Mouse (Mus musculus): Measurements from ENCODE around the gene Tmem213.

Gene Tmem213

GRCm38 (mm10) chr6:38116107-38116770 is 7.2 kb downstream of the Tmem213 start:
- intact Hi-C loops (cut with DNase I): no loop called here

GRCm38 (mm10) chr6:38118341-38118740 is 9.3 kb downstream of the Tmem213 start:
- intact Hi-C loops (cut with DNase I): no loop called here

GRCm38 (mm10) chr6:38120681-38121371 is 11.8 kb downstream of the Tmem213 start:
- intact Hi-C loops (cut with DNase I): no loop called here

- intact Hi-C loops (cut with DNase I): no loop called here
Measured at GRCm38 (mm10) chr6:38121843-38122242, 12.8 kb downstream of the Tmem213 start.

GRCm38 (mm10) chr6:38122791-38123190 is 13.7 kb downstream of the Tmem213 start:
- intact Hi-C loops (cut with DNase I): no loop called here

- intact Hi-C loops (cut with DNase I): no loop called here
Measured at GRCm38 (mm10) chr6:38123471-38124206, 14.6 kb downstream of the Tmem213 start.

- intact Hi-C loops (cut with DNase I): no loop called here
Measured at GRCm38 (mm10) chr6:38124207-38124835, 15.3 kb downstream of the Tmem213 start, which contains the start of gene Atp6v0a4. Atp6v0a4 (minus strand) TSS chr6:38124586.

GRCm38 (mm10) chr6:38124882-38125281 is 15.8 kb downstream of the Tmem213 start:
- intact Hi-C loops (cut with DNase I): no loop called here

DNA sequence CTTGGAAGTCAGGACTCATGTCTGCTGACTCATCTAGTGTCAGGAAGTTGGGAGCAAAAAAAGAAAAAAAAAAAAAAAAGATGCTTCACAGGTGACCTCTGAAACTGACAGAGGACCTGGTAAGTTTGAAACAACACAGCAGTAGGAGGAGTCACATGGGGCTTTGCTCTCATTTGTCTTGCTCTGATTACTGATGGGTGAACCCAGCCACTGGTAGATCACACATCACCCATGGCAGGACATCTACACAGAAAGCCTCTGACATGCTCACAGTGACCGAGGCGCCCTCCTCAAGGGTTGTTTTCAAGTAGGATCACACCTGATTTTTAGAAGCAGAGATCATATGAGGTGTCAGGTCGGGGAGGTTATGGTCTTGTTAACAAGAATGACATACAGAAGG is 16.4 kb downstream of the Tmem213 start:
- intact Hi-C loops (cut with DNase I): no loop called here

DNA sequence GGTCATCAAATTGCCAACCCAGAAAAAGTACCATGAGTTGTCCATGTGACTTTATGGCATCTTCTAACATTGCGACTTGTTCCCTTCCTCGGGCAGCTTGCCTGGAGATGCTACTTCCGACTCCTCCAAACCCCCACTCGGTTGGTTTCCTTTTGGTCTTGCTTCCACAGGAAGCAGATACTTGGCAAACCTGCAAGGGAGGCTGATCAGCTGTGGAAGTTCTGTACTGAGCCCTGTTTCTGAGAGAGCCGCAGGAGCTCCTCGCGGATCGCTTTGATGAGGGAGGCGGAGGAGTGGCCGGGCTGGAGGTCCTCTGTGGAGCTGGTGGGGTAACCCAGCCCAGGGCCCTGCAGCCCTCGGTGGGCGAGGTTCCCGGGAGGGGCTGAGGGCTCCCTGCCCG is 19.1 kb downstream of the Tmem213 start:
- intact Hi-C loops (cut with DNase I): no loop called here

DNA sequence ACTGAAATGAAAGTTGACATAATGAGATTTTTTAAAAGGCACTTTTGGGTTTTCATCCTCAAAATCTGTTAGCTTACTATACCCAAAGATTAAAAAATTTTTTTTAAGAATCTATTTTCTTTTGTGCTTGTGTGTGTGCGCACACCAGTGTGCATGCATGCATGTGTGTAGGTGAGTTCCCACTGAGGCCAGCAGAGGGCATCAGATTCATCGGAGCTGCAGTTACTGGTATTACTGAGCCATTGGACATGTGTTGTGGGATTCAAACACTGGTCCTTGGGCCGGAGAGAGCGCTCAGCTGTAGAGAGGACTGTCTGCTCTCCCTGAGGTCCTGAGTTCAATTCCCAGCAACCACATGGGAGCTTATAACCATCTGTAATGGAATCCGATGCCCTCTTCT is 20.8 kb downstream of the Tmem213 start:
- intact Hi-C loops (cut with DNase I): no loop called here

DNA sequence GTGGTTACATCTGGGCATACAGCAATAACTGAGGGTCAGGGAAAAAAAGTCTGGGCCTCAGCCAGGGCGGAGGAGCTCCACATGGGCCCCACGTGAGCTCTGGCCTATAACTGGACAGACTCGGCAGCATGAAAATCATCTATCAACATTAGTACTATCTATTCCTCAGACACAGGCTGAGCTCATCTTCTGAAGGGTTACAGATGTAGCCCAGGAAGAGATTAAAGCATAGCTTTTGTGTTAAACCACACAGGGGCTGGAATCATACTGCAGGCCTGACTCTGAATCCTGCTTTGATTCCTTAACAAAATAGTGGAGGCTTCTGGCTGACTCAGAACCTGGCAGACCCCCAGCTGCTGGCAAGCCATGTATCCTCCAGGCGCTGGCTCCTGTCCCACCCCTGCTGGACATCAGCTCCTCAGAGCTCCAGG is 22.8 kb downstream of the Tmem213 start:
- intact Hi-C loops (cut with DNase I): no loop called here

- intact Hi-C loops (cut with DNase I): no loop called here
Measured at GRCm38 (mm10) chr6:38134806-38135559, 25.9 kb downstream of the Tmem213 start.

- intact Hi-C loops (cut with DNase I): no loop called here
Measured at GRCm38 (mm10) chr6:38139086-38139485, 30.0 kb downstream of the Tmem213 start.

DNA sequence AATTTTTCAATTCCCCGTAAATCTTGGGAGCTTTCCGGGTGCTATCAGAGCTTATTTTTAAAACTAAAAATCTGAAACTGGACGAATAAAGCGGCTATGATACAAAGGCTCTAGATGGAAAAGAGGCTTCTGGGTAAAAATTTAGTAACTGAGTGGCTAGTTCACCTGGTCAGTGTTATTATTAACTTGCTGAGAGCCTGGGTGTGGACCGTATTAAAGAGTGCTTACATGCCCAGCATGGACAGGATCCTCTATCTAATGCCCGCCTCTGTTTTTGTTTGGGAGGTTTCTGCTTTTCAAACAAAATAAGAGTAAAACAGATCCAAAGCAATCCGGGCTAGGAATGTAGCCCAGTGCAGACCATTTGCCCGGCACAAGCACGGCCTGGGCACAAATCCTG is 31.3 kb downstream of the Tmem213 start:
- intact Hi-C loops (cut with DNase I): no loop called here

GRCm38 (mm10) chr6:38144161-38144998 is 35.3 kb downstream of the Tmem213 start:
- intact Hi-C loops (cut with DNase I): no loop called here

DNA sequence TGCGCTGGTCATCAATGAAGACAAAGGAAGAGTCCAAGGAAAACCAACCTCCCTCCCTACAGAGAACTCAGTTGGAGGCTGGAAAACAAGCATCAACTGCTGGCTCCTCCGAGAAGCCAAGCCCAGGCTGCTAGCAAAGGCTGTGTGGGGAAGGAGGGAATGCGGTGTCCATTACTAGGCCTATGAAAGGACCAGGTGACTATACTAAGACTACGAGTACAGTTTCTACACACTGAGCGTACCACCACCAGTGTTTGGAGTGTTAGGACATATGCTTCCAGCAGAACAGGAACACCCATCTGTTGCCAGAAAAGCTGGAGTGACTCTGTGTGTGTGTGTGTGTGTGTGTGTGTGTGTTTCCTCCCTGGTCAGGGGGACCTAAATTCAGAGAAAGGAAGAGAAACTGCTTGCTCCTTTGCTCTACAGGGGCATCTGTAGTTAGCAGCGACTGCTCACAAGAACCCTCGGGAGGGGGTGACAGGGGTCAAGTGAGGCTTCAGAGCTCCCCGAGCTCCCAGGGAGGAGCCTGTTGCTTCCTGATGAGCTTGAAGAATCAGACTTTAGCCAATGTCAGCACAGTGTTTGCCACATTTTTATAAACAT is 36.5 kb downstream of the Tmem213 start:
- intact Hi-C loops (cut with DNase I): no loop called here

GRCm38 (mm10) chr6:38147301-38147700 is 38.2 kb downstream of the Tmem213 start:
- intact Hi-C loops (cut with DNase I): no loop called here

DNA sequence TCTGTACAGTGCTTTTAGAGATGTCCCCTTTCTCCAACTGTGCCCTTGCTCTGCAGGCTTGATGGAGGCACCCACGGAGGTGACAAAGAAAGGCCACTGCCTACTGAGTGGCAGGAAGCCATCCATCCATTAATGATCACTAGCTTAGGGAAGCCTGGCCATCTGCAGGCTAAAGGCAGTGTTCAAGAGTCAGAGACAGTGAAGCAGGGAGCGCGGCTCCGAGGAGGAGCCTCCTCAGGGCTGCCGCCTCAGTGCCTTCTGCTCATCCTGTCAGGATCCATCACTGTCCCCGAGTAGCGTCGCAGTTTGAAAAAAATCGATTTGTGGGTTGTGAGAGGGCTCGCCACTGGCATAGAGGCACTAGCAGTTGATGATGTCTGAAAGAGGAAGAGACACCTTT is 39.6 kb downstream of the Tmem213 start:
- intact Hi-C loops (cut with DNase I): no loop called here

GRCm38 (mm10) chr6:38149483-38149882 is 40.4 kb downstream of the Tmem213 start:
- intact Hi-C loops (cut with DNase I): no loop called here

Data from adrenal gland (tissue).